Mouse (Mus musculus) adrenal gland, postnatal 10 days (tissue): ENCODE data around the gene Ndufb4. TPM values are rescaled to one million over a fixed set of nuclear protein-coding genes. Genes with fewer than 3 reads are reported as not detected.
"Not testable (repeated sequence)": the region's sequence is repeated elsewhere in the genome, so short reads cannot be mapped to it uniquely, and the experiment has no call there.

ENCODE experiments used
- DNase-seq: peaks from one replicate; pipeline ENCODE4 v3.0.0; 2021; ENCODE audit warnings: mixed read lengths
- long read RNA-seq, 2 experiments: library from polyadenylated mRNA; stranded (forward); transcript quantifications; one replicate each; pipeline ENCODE4 v2.0.0; 2021
- total RNA-seq, 2 experiments: library from RNA; stranded (reverse); gene quantifications; 2 replicates each; pipeline ENCODE4 v1.2.3; 2021

Ndufb4 gene
- total RNA-seq, result 100 to 1,000 TPM; 154 TPM
- long read RNA-seq, experiment 1, transcript Ndufb4-201 (3 exons, 971 nt), result major isoform, 445 of 512 reads
- long read RNA-seq, experiment 1, transcript Ndufb4-202 (2 exons, 465 nt), result minor isoform, 11 of 512 reads
- long read RNA-seq, experiment 1, partial matches to known transcripts, result 48 of 512 reads
- long read RNA-seq, experiment 1, other reads (novel, unspliced or antisense), result 8 of 512 reads
- long read RNA-seq, experiment 2, transcript Ndufb4-202 (2 exons, 465 nt), result minor isoform, 7 of 494 reads
- long read RNA-seq, experiment 2, transcript Ndufb4-201 (3 exons, 971 nt), result major isoform, 463 of 494 reads
- long read RNA-seq, experiment 2, partial matches to known transcripts, result 14 of 494 reads
- long read RNA-seq, experiment 2, other reads (novel, unspliced or antisense), result 9 of 494 reads

DNA sequence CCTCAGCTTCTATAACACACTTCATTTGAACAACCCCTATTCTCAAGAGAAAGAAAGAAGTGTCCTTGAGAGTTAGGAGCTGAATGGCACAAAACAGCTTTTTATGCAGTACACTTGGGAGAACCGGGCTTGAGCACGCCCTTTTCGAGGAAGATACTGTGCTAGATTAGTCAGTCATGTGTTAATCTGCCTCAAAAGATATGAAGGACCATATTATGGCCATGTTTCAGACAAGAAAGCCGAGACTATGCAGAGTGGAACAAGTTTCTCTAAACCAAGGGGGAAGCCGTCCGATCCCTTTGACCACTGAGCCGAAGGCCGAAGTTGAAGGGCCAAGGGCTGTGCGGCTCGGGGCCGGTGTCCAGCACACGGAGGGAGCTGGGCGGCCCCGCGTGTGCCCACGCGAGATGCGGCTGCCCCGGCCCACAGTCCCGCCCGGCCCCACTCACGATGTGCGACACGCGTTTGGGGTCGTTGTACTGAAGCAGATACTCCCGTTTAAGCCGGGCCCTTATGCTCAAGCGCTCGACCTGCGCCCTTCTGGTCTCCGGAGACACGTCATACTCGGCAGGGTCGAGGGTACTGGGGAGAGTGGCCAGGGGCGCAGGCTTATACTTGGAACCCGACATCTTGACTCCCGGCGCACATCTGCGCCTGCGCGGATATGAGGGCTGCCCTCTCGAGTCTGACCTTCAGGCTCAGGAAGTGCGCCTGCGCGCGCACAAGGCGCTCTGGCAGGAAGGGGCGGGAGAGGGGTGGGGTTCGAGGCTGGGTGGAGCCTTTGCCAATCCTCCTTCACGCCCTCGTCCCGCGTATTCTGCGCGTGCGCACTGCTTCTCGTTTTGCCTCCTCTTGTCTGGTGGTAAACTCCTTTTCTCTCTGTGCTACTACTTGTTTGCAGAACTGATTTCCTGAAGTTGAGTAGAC lies at the start of gene Ndufb4:
TSS of gene Ndufb4 (minus strand) at position 723 of the 927 bp plus-strand sequence.
- DNase-seq, result peak; percentile 96

DNA sequence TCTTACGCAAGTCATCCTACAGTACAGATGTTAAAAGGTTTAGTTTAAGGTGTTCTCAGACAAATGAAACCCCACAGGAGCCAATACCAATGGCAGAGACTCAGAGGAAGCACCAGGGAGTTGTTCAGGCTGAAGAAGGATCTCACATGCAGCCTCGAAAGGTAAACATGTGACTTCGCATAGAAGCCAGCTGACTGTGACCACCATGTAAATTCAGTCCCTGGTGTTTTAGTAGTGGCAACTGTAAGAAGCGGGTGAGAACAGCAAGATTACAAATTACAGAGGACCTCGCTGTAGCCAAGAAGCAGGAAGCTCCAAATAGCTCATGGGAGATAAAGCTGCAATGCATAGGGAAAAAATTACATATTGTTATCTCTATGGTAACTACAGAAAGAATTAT lies 49.6 kb upstream of the Ndufb4 start:
- no peak for DNase-seq

DNA sequence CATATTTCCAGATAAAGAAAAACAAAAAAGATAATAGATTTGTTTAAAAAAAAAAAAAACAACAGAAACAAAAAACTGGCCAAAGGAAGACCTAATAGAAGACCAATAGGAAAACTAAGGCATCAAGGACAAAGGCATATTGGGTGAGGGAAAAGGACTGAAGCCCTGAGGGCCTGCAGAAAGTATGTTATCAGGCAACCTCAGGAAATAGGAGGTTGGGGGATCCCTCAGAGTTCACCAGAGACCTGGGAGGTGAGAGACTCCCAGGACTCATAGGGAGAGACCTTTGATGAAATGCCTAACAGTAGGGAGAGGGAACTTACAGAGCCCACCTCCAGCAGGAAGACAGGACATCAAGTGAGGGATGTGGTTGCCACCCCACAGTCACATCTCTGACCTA lies 45.8 kb upstream of the Ndufb4 start:
- DNase-seq, result not testable (repeated sequence)

DNA sequence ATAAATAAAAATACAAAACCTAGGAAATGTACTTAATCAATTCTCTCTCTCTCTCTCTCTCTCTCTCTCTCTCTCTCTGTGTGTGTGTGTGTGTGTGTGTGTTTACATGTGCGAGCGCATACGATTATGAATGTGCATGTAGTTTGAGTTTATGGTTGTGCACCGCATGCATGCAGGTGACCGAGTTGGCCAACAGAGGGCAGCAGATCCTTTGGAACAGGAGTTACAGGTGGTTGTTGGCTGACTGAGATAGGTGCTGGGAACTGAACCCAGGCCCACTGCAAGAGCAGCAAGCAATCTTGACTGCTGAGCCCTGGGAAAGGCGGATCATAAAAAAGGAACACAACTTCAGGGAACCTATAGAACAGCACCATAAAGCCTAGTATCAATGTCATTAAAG lies 44.5 kb upstream of the Ndufb4 start:
- DNase-seq, result no peak

DNA sequence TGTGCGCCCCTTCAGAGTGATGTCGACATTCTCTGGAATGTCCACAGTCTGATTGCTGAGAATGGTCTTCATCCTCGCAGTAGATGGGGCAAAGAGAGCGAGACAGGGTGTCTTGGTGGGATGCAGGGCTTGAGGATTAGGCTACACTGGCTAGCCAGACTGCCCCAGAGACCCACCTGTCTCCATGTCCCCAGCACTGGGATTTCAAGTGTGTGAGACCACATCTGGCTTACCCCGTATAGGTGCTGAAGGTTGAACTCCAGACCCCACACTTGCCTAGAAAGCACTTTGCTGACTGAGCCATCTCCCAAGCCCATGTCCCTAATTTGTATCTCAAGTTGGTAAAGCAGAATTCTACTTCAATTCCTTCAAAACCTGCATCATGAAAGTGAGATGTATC lies 43.0 kb upstream of the Ndufb4 start:
- DNase-seq, result no peak

DNA sequence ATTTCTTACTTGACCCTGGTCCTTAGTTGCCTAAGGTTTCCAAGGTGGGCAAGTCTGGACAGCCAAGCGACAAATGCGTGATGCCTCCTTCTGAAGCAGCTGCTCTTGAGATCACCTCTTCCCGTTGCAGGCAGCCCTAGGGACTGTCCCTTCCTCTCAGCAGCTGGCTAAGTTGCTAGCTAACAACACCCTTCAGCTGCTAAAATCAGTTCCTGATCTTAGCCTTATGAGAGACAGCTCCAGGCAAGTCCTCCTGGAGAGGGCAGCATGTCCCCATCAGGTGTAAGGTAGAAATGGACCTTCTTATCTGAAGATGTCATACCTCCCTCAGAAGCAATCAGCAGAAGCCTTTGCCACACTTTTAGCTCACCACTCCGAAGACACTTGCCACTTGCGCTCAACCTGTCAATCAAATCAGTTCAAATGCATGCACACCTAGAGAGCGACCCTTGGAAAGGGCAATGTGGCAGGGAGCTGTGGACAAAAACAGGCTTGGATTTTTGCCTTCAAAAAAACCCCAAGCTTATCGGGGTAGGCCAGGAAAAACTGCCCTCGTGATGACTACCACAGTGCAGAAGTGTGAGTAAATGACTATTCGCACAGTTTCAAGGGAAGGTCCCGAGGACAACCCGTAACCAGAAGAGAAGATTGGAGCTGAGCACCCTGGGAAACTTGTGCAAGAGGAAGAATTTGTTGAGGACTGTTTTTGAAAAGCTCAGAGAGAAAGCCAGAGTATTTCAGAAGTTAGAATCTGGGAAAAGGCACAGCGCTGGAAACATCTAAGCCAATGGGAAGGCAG lies 36.9 kb upstream of the Ndufb4 start:
- DNase-seq, result no peak

DNA sequence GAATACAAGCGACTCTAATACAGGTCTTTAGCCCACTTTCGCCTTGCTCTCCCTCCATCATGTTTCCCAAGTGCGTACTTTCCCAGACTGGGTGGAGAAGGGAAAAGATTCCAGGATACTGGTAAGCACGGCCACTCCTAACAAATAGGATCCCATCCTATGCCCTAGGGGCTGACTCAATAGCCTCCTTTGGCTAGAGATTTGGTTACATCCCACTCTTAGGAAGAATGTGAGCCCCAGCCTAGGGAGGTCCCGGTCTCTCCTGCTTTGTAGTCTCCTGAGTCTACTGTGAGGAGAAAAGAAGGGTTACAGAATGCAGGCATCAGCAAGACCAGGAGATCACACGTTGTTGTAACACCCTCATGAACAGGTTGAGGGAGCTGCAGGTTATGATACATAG lies 36.2 kb upstream of the Ndufb4 start:
- no peak for DNase-seq

DNA sequence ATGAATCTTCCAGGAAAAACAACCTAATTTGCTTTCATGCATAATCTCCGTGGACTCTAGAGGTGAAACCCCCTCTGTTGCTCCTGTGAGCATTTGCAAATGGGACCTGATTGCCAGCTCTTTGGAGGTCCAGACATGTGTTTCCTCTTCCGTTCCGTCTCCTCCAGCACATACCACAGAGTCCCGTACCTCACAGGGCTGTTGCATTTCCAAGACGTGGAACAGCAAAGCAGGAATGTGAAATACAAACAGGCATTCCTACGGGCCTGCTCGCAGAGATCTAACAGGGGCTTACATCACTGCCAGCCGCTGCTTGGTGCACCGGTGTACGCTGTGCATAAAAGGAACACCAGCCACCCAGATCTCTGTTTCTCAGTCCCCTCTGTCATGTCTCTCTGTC lies 35.7 kb upstream of the Ndufb4 start:
- DNase-seq, result no peak

DNA sequence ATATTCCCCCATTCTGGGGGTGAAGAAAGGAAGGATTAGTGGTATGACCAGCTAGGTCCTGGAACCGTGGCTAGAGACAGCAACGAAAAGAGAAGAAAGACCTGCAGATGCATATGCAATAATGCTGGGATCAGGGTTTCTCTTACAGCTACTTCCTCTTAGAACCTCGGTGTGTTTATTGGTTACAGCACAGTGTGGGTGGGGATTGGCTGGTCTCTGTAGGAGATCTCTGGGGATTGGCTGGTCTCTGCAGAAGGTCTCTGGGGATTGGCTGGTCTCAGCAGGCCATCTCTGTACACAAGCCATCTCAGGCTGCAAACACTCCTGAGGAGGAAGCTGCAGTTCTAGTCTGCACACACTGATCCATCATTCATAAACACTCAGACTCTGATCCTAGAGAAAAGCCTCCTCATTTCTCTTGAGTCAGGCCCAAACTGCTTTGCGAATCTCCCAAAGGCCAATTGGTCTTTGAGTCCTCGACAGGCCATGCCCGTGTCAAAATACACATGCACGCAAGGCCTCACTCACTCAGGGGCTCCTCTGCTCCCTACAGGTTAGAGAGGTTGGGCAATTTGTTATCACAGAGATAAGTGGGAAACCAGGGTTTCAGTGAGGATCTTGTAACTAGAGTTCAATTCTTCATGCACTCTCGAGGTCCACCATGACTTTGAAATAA lies 35.1 kb upstream of the Ndufb4 start:
- DNase-seq, result peak; percentile 40

DNA sequence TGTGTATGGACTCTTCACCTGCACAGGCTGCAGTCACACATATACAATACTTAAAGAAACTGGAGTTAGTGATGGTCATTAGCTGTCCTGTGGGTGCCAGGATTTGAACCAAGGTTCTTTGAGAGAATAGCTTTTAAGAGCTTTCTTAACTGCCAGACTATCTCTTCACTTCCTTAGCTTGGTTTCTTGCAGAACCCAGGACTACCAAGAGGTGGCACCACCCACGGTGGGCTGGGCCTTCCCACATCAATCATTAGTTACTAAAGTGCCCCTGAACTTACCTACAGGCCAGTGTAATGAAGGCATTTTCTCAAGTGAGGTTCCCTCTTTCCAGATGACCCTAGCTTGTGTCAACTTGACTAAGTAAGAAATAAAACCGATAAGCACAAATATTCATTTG lies 33.9 kb upstream of the Ndufb4 start:
- DNase-seq, result no peak

DNA sequence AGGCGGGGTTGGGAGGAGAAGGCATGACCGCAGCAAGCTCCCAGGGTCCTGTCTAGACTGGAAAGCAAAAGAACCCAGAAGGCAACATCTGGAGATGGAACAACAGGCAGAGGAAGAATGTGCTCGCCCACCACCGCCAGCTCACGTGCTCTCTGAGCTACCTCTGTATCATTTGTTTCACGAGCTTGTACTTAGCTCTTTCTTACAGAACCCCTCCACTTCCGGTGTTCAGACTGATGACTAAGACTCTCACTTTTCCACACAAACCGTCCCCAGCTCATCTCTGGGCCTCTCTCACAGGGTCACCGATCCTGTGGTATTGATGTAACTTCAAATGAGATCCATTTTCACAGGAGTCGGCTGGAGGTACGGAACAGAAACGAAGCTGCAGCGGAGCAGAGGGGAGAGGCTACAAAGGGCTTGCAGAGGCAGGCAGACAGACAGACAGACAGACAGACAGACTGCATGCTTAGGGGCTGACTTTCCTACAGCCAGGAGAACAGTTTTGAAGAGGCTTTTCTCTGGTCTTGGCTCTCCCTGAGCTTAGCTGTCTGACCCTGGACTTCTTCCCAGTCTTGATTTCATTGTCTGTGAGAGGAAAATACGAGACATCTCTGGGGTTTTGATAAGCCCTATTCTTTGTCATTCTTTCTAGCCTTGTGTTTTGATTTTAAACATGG lies 33.2 kb upstream of the Ndufb4 start:
- DNase-seq, result no peak

DNA sequence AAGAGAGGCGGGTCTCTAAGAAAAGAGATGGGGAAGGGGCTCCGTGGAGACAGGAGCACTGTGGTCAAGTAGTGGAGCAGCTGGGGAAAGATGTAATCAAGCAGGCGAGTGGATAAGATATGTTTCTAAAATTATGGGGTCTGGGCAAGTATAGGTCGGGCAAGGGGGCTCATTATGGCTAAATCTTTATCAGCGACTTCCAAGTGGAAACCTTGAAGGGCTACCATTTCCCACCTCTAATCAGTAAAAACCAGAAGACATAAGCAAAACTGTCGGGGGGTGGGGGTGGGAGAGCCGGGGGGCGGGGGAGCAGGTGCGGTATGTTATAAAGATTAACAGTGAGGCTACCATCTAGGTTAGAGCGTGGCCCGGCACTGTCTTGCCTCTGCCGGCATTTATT lies 32.6 kb upstream of the Ndufb4 start:
- no peak for DNase-seq

DNA sequence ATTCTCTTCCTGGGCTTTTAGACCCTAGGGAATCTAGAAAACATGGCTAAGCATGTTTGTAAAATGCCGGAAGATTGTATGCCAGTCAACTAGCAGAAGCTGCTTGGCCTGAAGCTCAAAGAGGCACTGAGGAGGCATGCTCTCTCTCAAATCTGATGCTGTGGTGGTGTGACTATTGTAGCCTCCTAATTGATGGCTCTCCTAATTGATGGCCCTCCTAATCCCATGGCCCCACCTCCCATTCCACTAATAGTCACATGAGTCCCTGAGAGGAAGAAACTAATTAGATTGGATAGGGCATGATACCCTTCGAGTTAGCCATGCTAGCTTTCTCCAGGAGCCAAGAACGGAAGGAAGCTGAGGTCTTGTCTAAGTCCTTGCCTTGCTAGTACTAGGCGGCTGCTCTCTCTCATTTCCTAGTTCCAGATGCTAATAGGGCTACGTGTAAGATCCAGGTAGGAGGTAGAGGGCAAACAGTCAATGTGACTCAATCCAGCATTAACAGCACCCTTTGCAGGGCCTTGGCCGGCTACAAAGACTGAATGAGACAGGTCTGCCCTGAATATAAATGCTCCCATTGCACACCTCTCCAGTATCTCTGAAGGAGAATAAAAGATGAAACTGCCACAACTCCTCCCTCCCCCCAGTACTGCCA lies 31.8 kb upstream of the Ndufb4 start:
- DNase-seq, result no peak

DNA sequence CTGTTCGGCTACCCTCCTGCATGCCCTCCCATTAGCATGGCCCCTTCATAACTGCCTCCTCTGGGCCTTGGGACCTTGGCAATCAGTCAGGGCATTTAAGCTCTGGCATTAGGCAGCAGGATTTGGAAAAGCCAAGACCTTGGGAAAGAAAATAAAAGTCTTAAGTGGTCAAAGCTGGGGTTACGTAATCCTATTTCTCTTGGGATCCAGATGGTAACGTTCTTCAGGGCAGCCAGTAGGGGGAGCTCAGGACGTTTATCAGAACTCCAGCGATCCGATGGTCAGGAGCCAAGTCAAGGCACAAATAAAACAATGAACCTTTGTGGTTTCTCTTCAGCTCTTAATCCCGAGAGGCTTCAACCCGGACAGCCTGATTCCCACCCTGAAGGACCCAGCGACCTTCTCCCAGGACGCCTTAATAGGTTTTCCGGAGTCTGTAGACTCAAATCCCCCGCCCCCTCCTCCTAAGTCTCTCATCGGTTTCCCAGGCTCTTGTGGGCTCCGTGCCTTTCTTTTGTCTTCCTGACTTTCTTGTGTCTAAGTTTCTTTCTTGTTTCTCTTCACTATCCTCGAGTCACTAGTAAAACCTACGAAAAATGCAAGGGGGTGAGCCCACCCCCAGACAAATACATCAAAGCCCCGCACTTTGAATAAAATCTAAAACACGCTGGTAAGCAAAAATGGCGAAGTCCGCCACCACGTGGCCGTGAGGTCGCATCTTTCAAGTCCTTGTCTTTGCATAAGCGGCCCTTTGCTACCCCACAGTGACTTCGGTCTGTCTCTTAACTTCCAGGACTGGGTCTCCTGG lies 30.6 kb upstream of the Ndufb4 start:
- DNase-seq, result peak; percentile 89

DNA sequence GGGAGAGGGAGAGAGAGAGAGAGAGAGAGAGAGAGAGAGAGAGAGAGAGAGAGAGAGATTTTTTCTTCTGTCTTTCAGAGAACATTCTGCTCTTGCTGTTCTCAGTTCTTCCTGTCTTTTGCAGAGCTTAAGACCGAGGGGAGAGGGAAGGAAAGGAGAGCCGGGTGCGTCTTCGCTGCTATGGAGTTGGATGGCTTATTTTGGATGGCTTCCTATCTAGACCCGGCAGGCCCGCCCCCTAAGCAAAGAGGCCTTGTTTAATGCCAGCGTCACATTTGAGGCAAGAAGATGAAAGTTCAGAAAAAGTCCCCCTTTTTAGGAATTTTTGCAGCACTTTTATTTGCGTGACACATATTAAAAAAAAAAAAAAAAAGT lies 30.0 kb upstream of the Ndufb4 start:
- no peak for DNase-seq

DNA sequence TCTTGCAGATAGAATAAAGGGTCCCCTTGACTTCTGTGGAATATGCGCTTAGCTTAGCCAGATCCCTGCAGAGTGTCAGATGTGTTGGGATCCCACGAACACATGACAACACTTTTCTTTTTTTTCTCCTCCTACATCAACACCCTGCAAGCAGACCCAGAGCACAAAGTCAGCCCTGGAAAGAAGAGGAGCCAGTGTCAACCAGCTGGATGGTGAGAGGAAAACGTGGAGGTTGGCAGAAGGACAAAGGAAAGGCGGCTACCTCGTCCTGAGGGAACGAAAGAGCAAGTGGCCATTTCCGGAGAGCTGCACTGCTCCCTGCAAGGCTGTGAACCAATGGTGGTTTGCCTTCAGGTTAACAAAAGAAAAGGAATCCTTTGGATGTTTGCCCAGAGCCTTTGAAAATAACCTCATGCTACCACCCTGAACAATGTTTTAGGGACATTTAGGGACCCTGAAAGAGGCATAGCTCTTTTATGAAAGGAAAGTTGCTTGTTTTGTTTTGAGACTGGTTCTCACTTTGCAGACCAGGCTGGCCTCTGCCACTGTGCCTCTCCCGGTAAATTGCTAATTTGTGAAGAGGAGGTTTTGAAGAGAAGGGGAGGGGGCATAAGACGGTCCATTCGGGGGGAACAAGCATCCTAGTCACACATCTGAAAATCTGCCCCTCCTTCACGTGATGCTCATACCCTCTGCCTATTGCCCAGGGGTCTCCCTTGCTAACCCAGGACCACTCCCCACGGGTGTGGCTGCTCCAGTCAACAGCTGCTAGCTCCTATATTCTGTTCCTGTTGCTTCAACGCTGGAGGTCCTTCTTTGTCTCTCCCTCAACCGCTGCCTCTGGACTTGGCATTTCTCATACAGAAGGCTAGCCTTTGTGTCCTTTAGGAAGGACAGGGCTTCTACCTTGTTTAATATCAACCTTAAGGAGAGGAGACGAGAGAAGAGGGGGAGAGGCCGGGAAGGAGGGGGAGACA lies 29.2 kb upstream of the Ndufb4 start:
- peak; percentile 46 for DNase-seq

DNA sequence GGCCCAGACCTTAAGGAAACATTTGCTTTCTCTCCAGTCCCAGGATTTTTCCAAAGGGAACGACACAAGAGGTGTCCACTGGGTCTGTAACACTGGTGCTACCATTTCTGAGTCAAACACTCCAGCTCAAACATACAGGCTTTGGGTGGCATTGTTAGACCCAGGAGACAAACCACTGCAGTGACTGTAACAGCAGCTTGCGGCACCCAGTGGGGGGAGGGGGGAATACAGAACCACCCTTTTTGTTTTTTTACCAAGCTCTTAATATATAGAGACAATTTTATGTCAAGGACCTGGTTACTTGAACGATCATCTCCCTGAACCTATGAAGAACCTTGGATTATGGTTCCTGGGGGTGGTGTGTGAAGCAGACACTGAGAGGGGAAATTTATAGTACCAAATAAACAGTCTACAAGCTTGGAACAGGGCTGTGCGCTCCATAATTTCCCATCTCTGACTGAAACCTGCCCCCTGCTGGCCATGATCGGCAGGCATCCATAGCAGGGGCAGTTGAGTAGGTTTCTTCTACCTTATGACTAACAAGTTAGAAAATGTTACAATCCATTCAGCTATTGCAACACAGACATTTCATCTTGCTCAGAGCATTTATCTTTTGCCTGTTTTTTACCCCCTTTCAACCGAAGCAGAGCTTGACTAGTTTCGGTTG lies 28.2 kb upstream of the Ndufb4 start:
- DNase-seq, result peak; percentile 94

DNA sequence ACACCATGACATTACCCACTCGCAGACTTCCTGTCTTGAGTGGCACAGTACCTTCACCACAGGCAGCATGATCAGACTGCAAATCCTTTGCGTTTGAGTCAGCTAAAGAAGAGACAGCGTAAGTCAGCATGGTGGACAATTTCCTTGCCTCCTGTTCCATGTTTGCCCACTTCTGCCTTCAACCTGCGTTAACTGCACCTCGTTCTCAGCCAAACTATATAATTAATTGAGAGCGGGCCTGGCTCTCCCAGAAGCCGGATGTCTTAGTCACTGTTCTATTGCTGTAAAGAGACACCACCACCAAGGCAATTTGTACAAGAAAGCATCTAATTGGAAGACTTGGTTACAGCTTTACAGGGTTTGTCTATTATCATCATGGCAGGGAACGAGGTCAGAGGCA lies 26.6 kb upstream of the Ndufb4 start:
- no peak for DNase-seq
